Mouse (Mus musculus): Measurements from ENCODE around the gene Galns.
A peak's percentile ranks its signal among the peaks of the same experiment; 100 is the strongest.
"Not testable (repeated sequence)": the region's sequence is repeated elsewhere in the genome, so short reads cannot be mapped to it uniquely, and the experiment has no call there.

Gene Galns

GRCm38 (mm10) chr8:122632134-122632533, 20.9 kb upstream of the Galns start:
- not testable (repeated sequence) for DNase-seq

GRCm38 (mm10) chr8:122630696-122631095, 19.4 kb upstream of the Galns start:
- DNase-seq, result peak; percentile 53

GRCm38 (mm10) chr8:122629388-122629787, 18.1 kb upstream of the Galns start:
- no peak for DNase-seq

GRCm38 (mm10) chr8:122626896-122627295, 15.6 kb upstream of the Galns start:
- DNase-seq, result no peak

GRCm38 (mm10) chr8:122625811-122626210, 14.5 kb upstream of the Galns start:
- no peak for DNase-seq

GRCm38 (mm10) chr8:122624653-122625052, 13.4 kb upstream of the Galns start:
- DNase-seq, result no peak

- DNase-seq, result no peak
These were observed 12.8 kb upstream of the Galns start for GRCm38 (mm10) chr8:122623844-122624642.

- DNase-seq, result no peak
These were observed 11.5 kb upstream of the Galns start, which contains the start of gene Pabpn1l for GRCm38 (mm10) chr8:122622727-122623126. Gene Pabpn1l, minus strand, starts transcription at chr8:122622739.

GRCm38 (mm10) chr8:122620446-122620845, 9.2 kb upstream of the Galns start:
- DNase-seq, result no peak

GRCm38 (mm10) chr8:122618660-122619378, 7.6 kb upstream of the Galns start:
- no peak for DNase-seq

- peak; percentile 88 for DNase-seq
These were observed 6.8 kb upstream of the Galns start for GRCm38 (mm10) chr8:122617947-122618546.

- DNase-seq, result no peak
These were observed 5.1 kb upstream of the Galns start for GRCm38 (mm10) chr8:122616181-122616905.

- peak; percentile 35 for DNase-seq
These were observed 518 bp downstream of the Galns start for GRCm38 (mm10) chr8:122610612-122611277.

- DNase-seq, result no peak
These were observed 1.1 kb downstream of the Galns start for GRCm38 (mm10) chr8:122610209-122610608.

GRCm38 (mm10) chr8:122606810-122607209, 4.5 kb downstream of the Galns start:
- no peak for DNase-seq

- DNase-seq, result no peak
These were observed 5.9 kb downstream of the Galns start for GRCm38 (mm10) chr8:122605367-122605766.

GRCm38 (mm10) chr8:122604640-122605039, 6.6 kb downstream of the Galns start:
- no peak for DNase-seq

GRCm38 (mm10) chr8:122600666-122601065, 10.6 kb downstream of the Galns start:
- DNase-seq, result peak; percentile 64

GRCm38 (mm10) chr8:122596031-122596430, 15.2 kb downstream of the Galns start:
- no peak for DNase-seq

- DNase-seq, result no peak
These were observed 17.3 kb downstream of the Galns start for GRCm38 (mm10) chr8:122593783-122594507.

GRCm38 (mm10) chr8:122593240-122593639, 18.0 kb downstream of the Galns start:
- DNase-seq, result no peak

GRCm38 (mm10) chr8:122586749-122587148, 24.5 kb downstream of the Galns start:
- no peak for DNase-seq

All from kidney, postnatal 14 days (tissue).